Mouse (Mus musculus) E14TG2a.4 (cell line): ENCODE results near the gene Hist1h3e.
A peak's percentile ranks its signal among the peaks of the same experiment; 100 is the strongest.
"Not testable (repeated sequence)": the region's sequence is repeated elsewhere in the genome, so short reads cannot be mapped to it uniquely, and the experiment has no call there.

Source experiments
- H3K27me3 ChIP-seq: 2 replicates; pipeline ENCODE4 v1.6.1; 2014; ENCODE audit warnings: low read length, control low read depth; ENCODE audit not compliant: insufficient read depth
- H3K36me3 ChIP-seq: 2 replicates; pipeline ENCODE4 v1.6.1; 2014; ENCODE audit warnings: low read length, control low read depth; ENCODE audit not compliant: insufficient read depth
- H3K4me1 ChIP-seq: replicated peaks from 2 replicates; pipeline ENCODE4 v1.6.1; 2014; ENCODE audit warnings: low read depth, low read length, control low read depth
- H3K4me3 ChIP-seq: replicated peaks from 2 replicates; pipeline ENCODE4 v1.5.1; 2014; ENCODE audit warnings: mild to moderate bottlenecking, low read length
- H3K9me3 ChIP-seq: 2 replicates; pipeline ENCODE4 v1.6.1; 2014; ENCODE audit warnings: low read length, control low read depth
- CTCF ChIP-seq: conservative IDR thresholded peaks from 2 replicates; pipeline ENCODE4 v1.5.1; 2014; ENCODE audit warnings: low read length
- NANOG ChIP-seq: IDR thresholded peaks from 2 replicates; pipeline ENCODE4 v1.6.1; 2014; ENCODE audit warnings: borderline replicate concordance, low read length, mixed read lengths
- POU5F1 ChIP-seq: IDR thresholded peaks from 2 replicates; pipeline ENCODE4 v1.6.1; 2014; ENCODE audit warnings: low read length, borderline replicate concordance

Gene Hist1h3e

DNA sequence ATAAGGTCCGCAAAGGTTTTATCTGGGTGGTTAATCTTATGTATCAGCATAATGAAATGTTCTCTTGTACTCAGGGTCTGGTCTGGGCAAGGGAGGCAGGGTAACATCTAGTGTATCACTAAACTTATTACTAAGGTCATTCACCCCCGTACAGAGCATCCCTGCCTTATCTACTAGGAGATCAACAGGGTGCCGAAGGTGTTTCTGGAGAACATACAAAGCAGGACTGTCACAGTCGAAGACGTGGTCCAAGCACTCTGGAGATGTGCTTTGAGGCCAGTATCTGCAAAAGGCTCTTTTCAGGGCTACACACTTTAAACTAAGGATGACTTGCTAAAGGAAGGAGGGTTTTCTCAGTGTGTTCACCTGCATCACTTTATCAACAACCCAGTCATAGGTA lies 15.5 kb downstream of the Hist1h3e start:
- H3K4me3 ChIP-seq: no peak overlapping the region
- TF ChIP-seq CTCF: no peak
- TF ChIP-seq NANOG: no peak
- no peak for TF ChIP-seq POU5F1
- H3K36me3 ChIP-seq: no peaks in the 10 kb centered on the region
- H3K4me1 ChIP-seq: peaks cover 23% of the 10 kb centered on the region
- H3K27me3 ChIP-seq: no peaks in the 10 kb centered on the region
- no peaks in the 10 kb centered on the region for H3K9me3 ChIP-seq

DNA sequence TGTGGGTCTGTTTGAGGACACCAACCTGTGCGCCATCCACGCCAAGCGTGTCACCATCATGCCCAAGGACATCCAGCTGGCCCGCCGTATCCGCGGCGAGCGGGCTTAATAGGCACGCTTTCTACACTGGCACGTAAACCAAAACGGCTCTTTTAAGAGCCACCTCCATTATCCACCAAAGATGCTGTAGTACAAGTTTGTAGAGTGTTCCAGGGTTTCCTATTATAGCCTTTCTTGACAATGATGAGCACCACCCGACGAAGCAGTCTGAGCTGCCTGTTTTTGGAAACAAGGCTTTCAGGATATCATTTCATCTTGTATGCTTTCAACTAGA lies 17.4 kb downstream of the Hist1h3e start:
- H3K9me3 ChIP-seq, H3K36me3 ChIP-seq, H3K27me3 ChIP-seq: not testable (repeated sequence)
- Histone ChIP-seq H3K4me1 (peaks cover 18% of the 10 kb centered on the region), H3K4me3 (peak overlapping the region; percentile 74)

DNA sequence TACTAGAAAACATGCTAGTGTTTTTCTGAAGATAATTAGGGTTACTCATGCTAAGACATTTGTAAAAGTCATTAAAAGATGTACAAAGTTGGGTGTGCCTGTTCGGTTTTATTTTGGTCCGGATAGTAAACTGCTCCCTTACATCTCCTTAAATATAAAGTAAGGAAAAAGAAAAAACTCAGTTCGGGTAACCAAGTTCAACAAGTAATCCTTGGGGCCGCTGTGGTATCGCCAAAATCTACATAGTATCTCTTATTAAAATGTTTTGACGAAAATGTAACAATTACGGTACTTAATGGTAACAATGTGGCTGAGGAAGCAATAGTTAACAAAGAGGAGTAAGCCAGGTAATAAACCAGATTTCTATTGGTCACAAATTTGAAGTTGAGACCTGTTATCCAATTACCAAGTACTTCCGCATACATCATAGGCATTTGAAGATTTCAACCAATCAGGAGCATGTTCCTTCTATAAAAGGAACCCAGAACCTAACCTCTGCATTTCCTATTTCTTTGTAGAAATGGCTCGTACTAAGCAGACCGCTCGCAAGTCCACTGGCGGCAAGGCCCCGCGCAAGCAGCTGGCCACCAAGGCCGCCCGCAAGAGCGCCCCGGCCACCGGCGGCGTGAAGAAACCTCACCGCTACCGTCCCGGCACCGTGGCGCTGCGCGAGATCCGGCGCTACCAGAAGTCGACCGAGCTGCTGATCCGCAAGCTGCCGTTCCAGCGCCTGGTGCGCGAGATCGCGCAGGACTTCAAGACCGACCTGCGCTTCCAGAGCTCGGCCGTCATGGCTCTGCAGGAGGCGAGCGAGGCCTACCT lies 18.0 kb downstream of the Hist1h3e start, which contains the start of gene Hist1h3f:
Gene Hist1h3f, plus strand, starts transcription at position 88 of the 822 bp plus-strand sequence.
- H3K27me3 ChIP-seq: no peaks in the 10 kb centered on the region
- H3K9me3 ChIP-seq: no peaks in the 10 kb centered on the region
- H3K4me3 ChIP-seq: peak within 1 kb of the TSS; percentile 74
- H3K4me1 ChIP-seq: peaks cover 18% of the 10 kb centered on the region
- TF ChIP-seq POU5F1 (no peak), CTCF (no peak), NANOG (no peak)
- no peaks in the 10 kb centered on the region for H3K36me3 ChIP-seq

DNA sequence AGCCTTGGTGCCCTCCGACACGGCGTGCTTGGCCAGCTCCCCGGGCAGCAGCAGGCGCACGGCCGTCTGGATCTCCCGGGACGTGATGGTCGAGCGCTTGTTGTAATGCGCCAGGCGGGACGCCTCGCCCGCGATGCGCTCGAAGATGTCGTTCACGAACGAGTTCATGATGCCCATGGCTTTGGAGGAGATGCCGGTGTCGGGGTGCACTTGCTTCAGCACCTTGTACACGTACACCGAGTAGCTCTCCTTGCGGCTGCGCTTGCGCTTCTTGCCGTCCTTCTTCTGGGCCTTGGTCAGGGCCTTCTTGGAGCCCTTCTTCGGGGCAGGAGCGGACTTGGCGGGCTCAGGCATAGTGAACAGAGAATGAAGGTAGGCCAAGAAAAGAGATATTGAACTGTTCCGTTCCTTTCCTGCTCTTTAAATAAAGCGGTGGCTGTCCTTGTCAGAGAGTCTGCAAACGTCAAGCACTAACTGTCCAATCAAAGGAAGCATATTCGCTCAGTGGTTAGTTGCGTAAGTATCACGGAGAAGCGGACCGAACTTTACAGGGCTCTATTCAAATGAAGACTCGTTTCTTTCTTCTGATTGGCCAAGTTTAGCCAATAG lies 19.1 kb downstream of the Hist1h3e start, which contains the start of gene Hist1h2bh:
Gene Hist1h2bh, minus strand, starts transcription at position 394 of the 609 bp plus-strand sequence.
- Histone ChIP-seq H3K4me1 (peaks cover 21% of the 10 kb centered on the region), H3K4me3 (peak within 1 kb of the TSS; percentile 74)
- not testable (repeated sequence) for H3K36me3 ChIP-seq, H3K9me3 ChIP-seq, H3K27me3 ChIP-seq

DNA sequence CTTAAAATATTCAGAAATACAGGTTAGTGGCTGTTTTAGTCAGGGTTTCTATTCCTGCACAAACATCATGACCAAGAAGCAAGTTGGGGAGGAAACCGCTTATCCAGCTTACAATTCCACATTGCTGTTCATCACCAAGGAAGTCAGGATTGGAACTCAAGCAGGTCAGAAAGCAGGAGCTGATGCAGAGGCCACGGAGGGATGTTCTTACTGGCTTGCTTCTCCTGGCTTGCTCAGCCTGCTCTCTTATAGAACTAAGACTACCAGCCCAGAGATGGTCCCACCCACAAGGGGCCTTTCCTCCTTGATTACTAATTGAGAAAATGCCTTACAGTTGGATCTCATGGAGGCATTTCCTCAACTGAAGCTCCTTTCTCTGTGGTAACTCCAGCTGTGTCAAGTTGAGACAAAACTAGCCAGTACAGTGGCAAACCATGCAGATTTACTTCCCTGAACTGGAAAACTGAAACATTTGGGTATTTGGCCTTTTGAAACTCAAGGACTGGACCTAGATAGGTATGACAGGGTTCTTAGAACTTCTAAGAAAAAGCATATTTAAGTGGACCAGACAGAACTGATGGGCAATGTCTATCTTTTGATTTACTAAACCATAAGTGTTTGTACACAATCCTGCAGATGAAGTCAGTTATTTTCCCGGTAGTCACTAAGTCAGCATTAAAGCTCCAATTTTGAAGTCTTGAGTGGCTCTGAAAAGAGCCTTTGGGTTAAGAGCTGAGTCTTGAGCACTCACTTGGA lies 19.8 kb downstream of the Hist1h3e start:
- H3K9me3 ChIP-seq, H3K36me3 ChIP-seq, H3K27me3 ChIP-seq: not testable (repeated sequence)
- Histone ChIP-seq H3K4me3 (peak overlapping the region; percentile 74), H3K4me1 (peaks cover 26% of the 10 kb centered on the region)

DNA sequence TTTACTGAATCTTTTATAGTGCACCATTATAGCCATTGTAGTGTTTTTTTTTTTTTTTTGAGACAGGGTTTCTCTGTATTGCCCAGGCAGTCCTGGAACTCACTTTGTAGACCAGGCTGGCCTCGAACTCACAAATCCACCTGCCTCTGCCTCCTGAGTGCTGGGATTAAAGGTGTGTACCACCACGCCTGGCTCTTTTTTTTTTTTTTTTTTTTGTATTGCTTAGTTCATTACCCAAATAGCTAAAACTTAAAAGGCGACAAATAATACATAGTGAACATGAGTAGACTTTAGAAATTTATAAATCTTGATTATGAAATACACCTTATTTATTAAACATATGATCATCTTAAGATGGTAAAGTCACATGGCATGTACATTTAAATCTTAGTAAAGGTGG lies 20.7 kb downstream of the Hist1h3e start:
- peaks cover 29% of the 10 kb centered on the region for H3K4me1 ChIP-seq

DNA sequence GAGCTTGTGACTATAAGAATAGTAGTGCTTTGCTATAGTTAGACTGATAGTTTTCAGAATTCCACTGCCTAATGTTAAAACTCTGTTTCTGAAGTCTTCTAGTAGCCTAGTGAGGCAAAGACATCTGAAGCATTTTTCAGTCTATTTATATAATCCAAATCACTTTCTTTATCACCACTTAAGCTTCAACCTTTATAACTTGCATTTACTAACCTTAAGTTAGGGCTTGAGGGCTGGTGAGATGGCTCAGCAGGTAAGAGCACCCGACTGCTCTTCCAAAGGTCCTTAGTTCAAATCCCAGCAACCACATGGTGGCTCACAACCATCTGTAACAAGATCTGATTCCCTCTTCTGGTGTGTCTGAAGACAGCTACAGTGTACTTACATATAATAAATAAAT lies 22.3 kb downstream of the Hist1h3e start:
- not testable (repeated sequence) for H3K36me3 ChIP-seq, H3K27me3 ChIP-seq, H3K9me3 ChIP-seq, H3K4me3 ChIP-seq
- peaks cover 25% of the 10 kb centered on the region for H3K4me1 ChIP-seq

More for the DNA sequence above, 20.7 kb downstream of the Hist1h3e start:
- Histone ChIP-seq H3K36me3 (no peaks in the 10 kb centered on the region; the same call in 1 of the 2 replicates), H3K4me3 (no peak overlapping the region), H3K9me3 (no peaks in the 10 kb centered on the region), H3K27me3 (no peaks in the 10 kb centered on the region)
- TF ChIP-seq NANOG: no peak
- TF ChIP-seq POU5F1: no peak
- TF ChIP-seq CTCF: no peak

DNA sequence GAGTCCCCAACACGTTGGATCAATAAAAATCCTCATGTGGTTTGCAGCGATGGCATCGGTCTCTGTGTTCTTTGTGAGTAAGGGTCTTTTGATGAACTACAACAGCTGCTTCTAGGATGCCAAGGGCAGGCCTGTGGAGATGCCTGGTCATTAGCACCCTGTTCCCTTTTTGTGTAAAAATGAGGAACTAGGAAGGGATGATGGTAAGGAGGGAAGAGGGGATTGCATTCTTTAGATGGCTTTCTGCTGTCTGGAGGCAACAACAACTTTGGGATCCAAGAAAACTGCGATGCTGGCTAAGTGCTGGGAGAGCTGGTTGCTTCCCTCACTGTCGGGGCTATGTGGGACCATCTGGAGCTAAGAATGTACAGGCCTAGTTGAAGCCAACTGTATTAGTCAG lies 23.9 kb downstream of the Hist1h3e start:
- TF ChIP-seq NANOG: no peak
- no peak for TF ChIP-seq POU5F1
- no peak for TF ChIP-seq CTCF
- H3K4me1 ChIP-seq: peaks cover 24% of the 10 kb centered on the region
- H3K36me3 ChIP-seq: no peaks in the 10 kb centered on the region; the same call in 1 of the 2 replicates
- H3K4me3 ChIP-seq: no peak overlapping the region
- no peaks in the 10 kb centered on the region for H3K27me3 ChIP-seq
- H3K9me3 ChIP-seq: no peaks in the 10 kb centered on the region
